Mouse (Mus musculus) effector memory CD4-positive, alpha-beta T cell, adult 7 months (primary cell): ENCODE measurements around the gene Ackr1. TPM values are rescaled to one million over a fixed set of nuclear protein-coding genes. Genes with fewer than 3 reads are reported as not detected.

Source experiments
- polyA plus RNA-seq: library from polyadenylated mRNA; unstranded; fragments of 100-300 nt; shearing (Covaris generic); gene quantifications from one replicate; pipeline ENCODE4 v1.2.1, GENCODE M21; 2017

The Ackr1 gene
- polyA plus RNA-seq: 2.0 TPM

GRCm38 (mm10) chr1:173333312-173334253 is at the start of gene Ackr1:
Gene Ackr1, minus strand, starts transcription at chr1:173333750.

GRCm38 (mm10) chr1:173367356-173368046 is 34.0 kb upstream of the Ackr1 start, which contains the start of gene Cadm3:
Gene Cadm3, minus strand, starts transcription at chr1:173367695.

GRCm38 (mm10) chr1:173350372-173350957 is 16.9 kb upstream of the Ackr1 start, which contains the start of gene Aim2:
Gene Aim2, plus strand, starts transcription at chr1:173350879.

Other genes starting within 250 kb of the Ackr1 start
- gene Olfr1408, start 196.4 kb downstream of the Ackr1 start, polyA plus RNA-seq: not detected
- gene Olfr1406, start 143.1 kb downstream of the Ackr1 start, polyA plus RNA-seq: 0.21 TPM
- not detected for gene Olfr218, start 135.9 kb downstream of the Ackr1 start, polyA plus RNA-seq
- not detected for gene Olfr1404, start 121.4 kb downstream of the Ackr1 start, polyA plus RNA-seq
- gene Fcer1a, start 106.5 kb downstream of the Ackr1 start, polyA plus RNA-seq: not detected
- not detected for gene Olfr418, start 67.7 kb downstream of the Ackr1 start, polyA plus RNA-seq
- gene Mptx2, start 56.0 kb downstream of the Ackr1 start, polyA plus RNA-seq: not detected
- 50.3 TPM for gene Aim2, start 17.1 kb upstream of the Ackr1 start, polyA plus RNA-seq
- 0.24 TPM for gene Cadm3, start 33.9 kb upstream of the Ackr1 start, polyA plus RNA-seq
- 53.6 TPM for gene Ifi206, start 157.3 kb upstream of the Ackr1 start, polyA plus RNA-seq
- gene Ifi214, start 202.2 kb upstream of the Ackr1 start, polyA plus RNA-seq: 12.5 TPM